Mouse (Mus musculus) stomach, postnatal 0 days (tissue): ENCODE results near the gene Ciz1.

Experiments used
- CTCF ChIP-seq: IDR thresholded peaks from 2 replicates; pipeline ENCODE4 v1.5.1; 2016; ENCODE audit warnings: antibody characterized with exemption, low read depth, mild to moderate bottlenecking, moderate library complexity
- EP300 ChIP-seq: optimal IDR thresholded peaks from 2 replicates; pipeline ENCODE3; 2016; ENCODE audit warnings: antibody characterized with exemption

- TF ChIP-seq CTCF (no peak), EP300 (no peak)
These were observed 23.1 kb upstream of the Ciz1 start for GRCm38 (mm10) chr2:32328911-32329460.
